Mouse (Mus musculus): ENCODE results near the gene Siah3.
"Not testable (repeated sequence)": the region's sequence is repeated elsewhere in the genome, so short reads cannot be mapped to it uniquely, and the experiment has no call there.

The Siah3 gene

DNA sequence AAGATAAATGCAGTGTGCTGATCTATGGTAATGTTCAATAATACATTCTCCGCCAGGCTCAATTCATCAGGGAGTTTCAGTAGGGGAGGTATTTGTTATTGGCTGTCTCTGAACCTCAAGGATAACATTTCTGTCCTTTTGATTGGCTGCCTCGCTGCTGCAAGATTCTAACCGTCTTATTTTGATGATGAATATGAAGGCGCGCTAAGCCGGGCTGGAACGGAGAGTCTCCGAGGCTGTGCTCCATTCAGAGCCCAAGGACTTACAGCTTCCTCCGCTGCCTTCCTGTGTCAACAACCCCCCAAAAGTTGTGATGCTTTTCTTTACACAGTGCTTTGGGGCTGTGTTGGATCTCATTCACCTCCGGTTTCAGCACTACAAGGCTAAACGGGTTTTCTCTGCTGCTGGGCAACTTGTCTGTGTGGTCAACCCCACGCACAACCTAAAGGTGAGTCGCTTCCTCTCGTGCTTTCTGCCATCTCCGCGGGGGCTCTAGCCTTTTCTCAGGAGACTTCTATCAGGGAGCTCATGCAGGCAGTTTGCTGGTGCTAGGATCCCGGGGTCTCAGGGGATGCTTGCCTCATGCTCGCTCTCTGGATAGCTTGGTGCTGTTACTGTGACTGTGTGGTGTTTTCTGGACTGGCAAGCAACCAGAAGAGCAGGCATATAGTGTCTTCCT lies at the start of gene Siah3:
Gene Siah3, plus strand, starts transcription at position 240 of the 679 bp plus-strand sequence.
- no peak for DNase-seq (ENCODE audit: low spot score)

DNA sequence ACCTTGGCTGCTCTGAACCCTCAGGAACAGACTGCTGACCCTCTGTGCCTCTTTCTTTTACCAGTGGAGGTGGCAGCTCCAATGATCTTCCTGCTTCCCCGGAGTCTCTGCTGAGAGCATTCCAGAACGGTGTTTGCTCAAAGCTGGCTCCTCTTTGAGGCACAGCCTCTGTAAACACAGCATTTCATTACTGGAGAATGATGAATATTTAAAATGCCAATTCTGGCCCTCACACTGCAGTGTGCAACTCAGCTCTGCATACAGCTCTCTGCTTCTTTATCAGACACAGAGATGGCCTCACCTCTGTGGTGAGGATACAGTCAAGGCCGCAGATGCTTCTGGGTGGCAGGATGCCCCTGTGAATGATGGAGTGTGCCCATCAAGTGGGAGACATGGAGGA lies 46.0 kb upstream of the Siah3 start:
- no peak for DNase-seq (ENCODE audit: low spot score)

GRCm38 (mm10) chr14:75410392-75410791 lies 45.4 kb upstream of the Siah3 start:
- no peak for DNase-seq (ENCODE audit: low spot score)

DNA sequence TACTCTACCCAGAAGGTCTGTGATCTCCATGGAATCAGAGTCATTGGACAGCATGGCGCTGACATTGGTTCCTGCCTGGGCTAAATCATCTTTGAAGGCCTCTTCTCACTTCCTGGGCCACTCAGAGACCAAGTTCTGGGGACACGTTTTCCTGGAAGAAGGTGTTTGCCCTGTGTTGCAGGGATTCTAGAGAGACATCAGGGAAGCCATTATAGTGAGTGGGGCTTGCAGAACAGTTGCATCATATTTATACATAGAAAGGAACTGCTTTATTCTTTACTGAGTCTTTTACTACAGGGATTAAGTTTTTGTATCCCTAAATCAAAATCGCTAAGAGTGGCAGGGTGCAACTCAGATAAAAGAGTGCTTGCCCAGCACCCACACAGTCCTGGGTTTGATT lies 37.1 kb upstream of the Siah3 start:
- DNase-seq (ENCODE audit: low spot score), result no peak

DNA sequence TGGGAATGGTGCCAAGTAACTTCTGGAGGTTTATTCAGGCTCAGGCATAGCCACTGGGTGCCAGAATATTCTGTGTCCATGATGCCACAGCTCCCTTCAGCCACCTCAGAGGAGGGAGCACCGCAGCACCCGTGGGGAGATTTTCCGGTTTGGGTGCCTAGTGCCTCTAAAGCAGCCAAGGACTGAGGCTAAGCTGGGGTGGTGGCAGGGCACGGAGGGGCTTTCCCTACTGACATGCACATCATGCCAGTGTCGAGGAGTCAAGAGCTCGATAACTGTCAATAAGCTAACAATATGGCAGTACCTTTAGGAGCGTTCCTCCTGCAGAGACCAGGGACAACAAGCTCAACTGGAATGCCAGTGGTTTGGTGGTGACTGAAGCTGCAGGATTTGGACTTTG lies 35.9 kb upstream of the Siah3 start:
- no peak for DNase-seq (ENCODE audit: low spot score)

- DNase-seq (ENCODE audit: low spot score), result no peak
Observed at GRCm38 (mm10) chr14:75420811-75421210, 35.0 kb upstream of the Siah3 start.

DNA sequence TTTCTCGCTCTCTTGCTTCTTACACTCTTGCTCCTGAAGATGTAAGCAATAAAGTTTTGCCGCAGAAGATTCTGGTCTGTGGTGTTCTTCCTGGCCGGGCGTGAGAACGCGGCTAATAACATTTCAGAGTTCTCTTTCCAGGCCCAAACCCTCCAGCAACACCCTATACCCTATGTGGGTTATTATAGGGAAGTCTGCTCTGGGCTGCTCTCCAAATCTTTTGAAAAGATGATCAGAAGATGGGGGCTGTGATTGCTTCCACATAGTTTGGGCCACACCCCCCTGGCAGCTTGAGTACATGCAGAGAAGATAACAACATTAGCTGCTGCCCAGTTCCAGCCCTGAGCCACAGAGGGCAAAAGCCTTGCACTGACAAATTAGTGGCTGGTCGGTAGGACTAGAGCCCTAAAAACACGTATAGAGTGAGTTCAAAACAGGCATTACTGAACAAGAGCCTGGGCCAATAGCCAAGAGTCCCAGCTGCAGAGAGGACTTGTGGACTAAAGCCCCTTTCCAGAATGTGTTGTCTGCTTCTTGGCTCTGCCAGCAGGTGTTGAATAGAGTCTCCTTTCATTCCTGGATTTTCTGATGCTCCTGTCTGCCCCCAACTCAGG lies 24.5 kb upstream of the Siah3 start:
- no peak for DNase-seq (ENCODE audit: low spot score)

DNA sequence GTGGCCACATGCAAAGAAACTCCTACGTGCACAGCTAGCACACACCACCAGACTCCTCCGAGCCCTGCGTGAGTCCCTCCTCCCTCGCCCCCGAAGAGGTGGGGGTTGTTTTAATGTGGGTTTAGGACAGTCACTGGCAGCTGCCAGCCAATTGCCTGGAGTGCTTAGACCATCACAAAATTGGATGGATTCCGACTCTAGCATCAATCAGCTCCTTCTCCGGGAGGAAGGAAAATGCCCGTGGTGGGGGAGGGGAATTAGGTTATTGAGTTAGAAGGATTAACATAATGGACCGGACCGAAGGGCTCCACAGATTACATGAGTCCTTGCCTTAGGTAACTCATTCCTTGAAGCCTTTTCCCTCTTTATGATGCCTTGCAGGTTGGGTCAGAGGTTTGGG lies 22.9 kb upstream of the Siah3 start:
- DNase-seq (ENCODE audit: low spot score), result no peak

DNA sequence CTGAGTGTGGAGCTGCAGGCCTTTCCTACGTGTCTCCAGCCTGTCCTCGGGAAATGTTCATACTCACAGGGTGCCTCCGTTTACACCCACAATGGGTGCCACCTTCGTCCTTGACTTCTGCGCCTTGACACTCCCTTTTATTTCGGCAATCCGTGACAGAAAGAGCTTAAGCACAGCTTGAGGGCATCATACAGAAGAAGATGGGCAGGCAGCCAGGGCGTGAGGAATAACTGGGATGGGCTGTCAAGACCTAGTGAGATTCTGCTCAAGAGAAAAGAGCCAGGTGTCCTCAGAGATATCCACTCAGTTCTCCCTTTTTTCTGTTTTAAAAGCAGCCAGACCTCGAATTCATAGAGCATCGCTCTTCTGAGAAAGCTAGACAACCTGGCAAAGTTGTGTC lies 21.2 kb upstream of the Siah3 start:
- no peak for DNase-seq (ENCODE audit: low spot score)

DNA sequence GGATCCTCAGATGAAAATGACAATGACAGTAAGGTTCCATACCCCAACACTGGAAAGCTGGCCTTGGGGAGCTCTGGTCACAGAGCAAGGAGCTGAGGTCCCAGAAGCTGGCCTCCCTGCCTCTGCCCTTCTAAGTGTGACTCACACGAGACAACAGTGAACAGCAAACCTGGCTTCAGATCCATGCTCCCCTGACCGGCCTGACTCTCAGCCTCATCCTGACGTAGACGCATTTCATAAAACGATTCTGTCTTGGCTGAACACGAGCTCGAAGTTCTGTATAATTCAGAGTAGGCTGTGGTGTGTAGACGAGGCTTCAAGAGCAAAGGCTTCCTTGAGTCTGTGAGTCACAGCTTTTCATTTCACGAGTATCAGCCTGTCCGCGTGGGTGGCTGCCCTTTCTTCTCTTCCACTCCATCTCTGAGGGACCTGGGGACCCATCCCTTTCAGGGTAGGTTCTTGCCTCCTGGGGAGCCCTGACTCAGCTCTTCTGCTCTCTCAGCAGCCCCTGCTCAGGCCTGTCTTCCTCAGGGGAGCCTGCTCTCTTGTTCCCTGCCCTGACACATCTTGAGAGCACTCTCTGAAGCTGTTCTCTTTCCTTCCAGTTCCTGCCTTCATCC lies 11.2 kb upstream of the Siah3 start:
- no peak for DNase-seq (ENCODE audit: low spot score)

DNA sequence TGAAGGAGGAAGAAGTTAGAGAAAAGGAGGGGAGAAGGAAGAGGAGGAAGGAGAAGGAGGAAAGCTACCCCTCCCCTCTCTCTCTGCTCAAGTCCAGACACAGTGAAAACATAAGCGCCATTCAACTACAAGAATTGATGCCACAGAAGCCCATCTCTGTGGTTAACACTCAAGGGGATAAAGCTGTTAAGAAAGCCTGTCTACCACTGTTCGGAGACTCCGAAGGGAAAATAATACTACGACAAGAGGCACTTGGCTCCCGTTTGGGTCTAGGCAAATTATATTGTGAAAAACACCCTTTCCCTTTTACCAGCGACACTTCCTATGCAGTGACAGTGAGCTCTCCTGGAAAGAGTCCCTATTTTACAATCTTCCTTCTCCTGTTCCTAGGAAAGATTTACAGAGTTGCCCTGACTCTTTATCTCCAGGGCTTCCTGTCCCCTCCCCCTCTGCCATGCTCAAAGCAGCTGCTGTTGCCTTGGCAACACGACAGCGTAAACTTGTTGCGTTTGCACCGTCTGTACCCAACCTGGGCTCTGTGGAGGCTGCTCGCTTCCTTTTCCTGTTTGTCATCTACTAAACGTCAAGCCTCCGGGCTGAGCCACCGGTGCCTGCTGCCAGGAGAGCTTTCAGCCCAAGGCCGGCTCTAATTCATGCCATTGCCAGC lies 10.4 kb upstream of the Siah3 start:
- DNase-seq (ENCODE audit: low spot score), result peak; percentile 52

- DNase-seq (ENCODE audit: low spot score), result no peak
Observed at GRCm38 (mm10) chr14:75445948-75446281, 9.9 kb upstream of the Siah3 start.

DNA sequence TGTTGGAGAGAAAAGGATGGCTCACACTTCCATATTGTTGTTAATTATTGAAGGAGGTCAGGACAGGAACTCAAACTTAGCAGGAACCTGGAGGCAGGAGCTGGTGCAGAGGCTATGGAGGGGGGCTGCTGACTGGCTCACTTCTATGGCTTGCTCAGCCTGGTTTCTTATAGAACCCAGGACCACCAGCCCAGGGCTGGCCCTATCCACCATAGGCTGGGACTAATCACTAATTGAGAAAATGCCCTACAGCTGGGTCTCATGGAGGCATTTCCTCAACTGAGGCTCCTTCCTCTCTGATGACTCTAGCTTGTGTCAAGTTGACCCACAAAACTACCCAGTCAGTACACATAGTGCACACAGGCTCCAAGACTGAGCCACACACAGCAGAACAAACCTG lies 9.5 kb upstream of the Siah3 start:
- DNase-seq (ENCODE audit: low spot score), result not testable (repeated sequence)

DNA sequence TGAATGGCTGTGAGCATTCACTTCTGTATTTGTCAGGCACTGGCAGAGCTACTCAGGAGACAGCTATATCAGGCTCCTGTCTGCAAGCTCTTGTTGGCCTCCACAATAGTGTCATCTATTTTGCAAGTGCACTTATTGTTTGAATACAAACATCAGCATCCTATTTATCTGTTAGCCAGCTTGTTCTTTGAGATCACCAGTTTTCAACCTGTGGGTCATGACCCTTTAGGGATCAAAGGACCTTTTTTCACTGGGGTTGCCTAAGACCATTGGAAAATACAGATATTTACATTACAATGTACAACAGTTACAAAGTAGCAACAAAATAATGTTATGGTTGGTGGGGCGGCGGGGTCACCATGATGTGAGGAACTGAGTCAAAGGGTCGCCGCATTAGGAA lies 1.9 kb upstream of the Siah3 start:
- DNase-seq (ENCODE audit: low spot score), result no peak

GRCm38 (mm10) chr14:75454716-75455115 lies 1.1 kb upstream of the Siah3 start:
- peak; percentile 17 for DNase-seq (ENCODE audit: low spot score)

GRCm38 (mm10) chr14:75455361-75455742 lies 430 bp upstream of the Siah3 start:
- DNase-seq (ENCODE audit: low spot score), result no peak

- no peak for DNase-seq (ENCODE audit: low spot score)
Observed at GRCm38 (mm10) chr14:75456489-75457220, 873 bp downstream of the Siah3 start.

DNA sequence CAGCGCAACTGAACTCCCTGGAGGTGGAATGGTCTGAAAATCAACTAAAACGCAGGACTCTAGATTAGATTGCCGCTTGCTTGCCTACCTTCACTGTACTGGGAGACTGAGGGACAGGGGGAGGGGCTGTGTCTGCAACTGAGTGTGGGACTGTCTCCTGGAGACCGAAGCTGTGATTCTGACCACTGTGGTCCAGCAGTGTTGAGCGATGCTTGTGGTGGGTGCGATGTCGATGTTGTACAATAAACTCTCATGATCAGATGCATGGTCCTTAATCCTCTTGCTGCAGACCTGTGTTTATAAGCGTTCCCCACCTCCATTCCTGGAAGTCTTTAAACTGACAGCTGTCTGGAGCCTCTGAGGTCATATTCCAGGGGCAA lies 1.4 kb downstream of the Siah3 start:
- no peak for DNase-seq (ENCODE audit: low spot score)

GRCm38 (mm10) chr14:75459431-75459830 lies 3.6 kb downstream of the Siah3 start:
- no peak for DNase-seq (ENCODE audit: low spot score)

DNA sequence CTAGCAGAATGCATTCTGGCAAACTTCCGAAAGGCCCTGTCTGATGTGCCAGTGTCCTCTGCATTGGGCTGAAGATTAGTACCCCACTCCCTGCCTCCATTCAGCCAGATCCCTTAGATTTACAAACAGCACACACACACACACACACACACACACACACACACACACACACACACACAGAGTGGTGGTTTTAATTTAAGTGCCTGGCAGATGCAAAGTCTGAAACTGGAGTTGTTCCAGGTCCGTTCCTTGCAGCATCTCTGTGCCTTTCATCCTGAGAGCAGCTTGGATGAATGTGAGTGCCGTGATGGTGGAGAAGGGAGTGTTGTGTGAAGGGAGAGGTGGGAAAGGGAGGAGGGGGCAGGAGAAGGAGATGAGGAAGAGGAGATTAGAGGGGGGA lies 4.2 kb downstream of the Siah3 start:
- no peak for DNase-seq (ENCODE audit: low spot score)

- no peak for DNase-seq (ENCODE audit: low spot score)
Observed at GRCm38 (mm10) chr14:75460436-75460835, 4.7 kb downstream of the Siah3 start.

DNA sequence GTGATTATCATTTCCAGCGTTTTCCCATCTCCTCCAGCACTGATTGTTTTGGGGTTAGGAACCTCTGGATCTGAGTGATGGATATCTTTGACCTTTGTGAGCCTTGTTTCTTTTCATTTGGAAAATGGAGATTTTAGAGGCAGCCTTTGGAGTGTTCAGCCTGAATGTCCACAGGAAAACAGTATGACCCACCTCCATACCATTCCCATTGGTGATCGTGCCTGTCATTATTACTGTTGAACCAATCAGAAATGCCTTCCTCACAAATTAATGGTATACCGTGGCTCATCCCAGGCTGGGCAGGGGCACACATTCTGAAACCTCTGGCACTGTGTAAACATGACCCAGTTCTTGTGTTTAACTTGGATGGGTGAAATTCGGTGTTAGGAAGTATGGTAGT lies 6.0 kb downstream of the Siah3 start:
- DNase-seq (ENCODE audit: low spot score), result no peak

DNA sequence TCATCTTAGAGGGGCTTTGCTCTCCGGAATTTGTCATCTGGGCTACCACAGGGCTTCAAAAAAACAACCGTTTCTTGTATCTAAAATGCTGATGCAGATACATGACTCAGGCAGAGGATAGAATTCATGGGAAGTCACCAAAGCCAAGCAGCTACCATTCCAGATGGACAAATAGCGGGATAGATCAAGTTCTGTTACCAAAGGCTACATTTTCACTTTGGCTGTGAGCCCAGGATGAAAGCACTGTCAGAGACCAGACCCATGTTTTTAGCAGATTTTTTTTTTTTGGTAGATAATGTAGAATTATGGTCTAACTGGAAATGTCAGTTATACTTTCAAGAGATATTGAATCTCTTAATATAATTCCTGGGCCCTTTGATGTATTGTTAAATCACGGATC lies 7.4 kb downstream of the Siah3 start:
- DNase-seq (ENCODE audit: low spot score), result no peak
